Mouse (Mus musculus) erythroblast, embryonic 14.5 days (primary cell): ENCODE results near the gene Myh2.

Experiments used
- GATA1 ChIP-seq: IDR thresholded peaks from 2 replicates; pipeline ENCODE4 v1.6.1; 2012; ENCODE audit warnings: low read length, inconsistent platforms, mixed read lengths
- TAL1 ChIP-seq: IDR thresholded peaks from 3 replicates; pipeline ENCODE4 v1.6.1; 2012; ENCODE audit warnings: low read length, inconsistent platforms, mixed read lengths

DNA sequence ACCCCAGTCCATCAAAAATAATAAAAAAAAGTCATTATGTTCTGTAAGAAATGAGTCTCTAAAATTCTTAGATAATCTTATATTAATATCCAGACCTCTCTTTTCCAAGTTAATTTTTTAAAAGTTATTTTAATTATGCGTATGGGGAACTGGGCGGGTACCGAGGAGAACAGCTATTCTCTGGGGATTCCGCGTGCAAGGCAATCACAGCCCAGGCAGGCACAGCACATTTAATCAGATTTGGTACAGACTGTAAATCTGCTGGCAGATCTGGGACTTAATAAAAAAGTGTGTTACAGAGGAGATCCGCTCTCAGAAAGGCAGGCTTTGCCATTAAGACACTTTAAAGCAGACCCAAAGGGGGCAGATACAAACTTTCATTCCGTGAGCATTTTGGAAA lies 45.9 kb upstream of the Myh2 start:
- TF ChIP-seq GATA1 (no peak), TAL1 (no peak)
